Mouse (Mus musculus) retina, embryonic 14.5 days (tissue): Measurements from ENCODE around the gene T2.

Source experiments
- DNase-seq: peaks from one replicate; pipeline ENCODE4 v3.0.0-alpha.2; 2015; ENCODE audit warnings: low spot score

Gene T2

GRCm38 (mm10) chr17:8420739-8421138, 64.9 kb downstream of the T2 start:
- DNase-seq, result no peak

- no peak for DNase-seq
These were observed 65.7 kb downstream of the T2 start for GRCm38 (mm10) chr17:8421517-8421916.

GRCm38 (mm10) chr17:8423283-8423682, 67.5 kb downstream of the T2 start:
- peak; percentile 55 for DNase-seq

GRCm38 (mm10) chr17:8429436-8429835, 73.6 kb downstream of the T2 start:
- no peak for DNase-seq

GRCm38 (mm10) chr17:8429896-8430295, 74.1 kb downstream of the T2 start:
- no peak for DNase-seq

GRCm38 (mm10) chr17:8432179-8432800, 76.5 kb downstream of the T2 start:
- DNase-seq, result no peak

GRCm38 (mm10) chr17:8433121-8433977, 77.6 kb downstream of the T2 start:
- DNase-seq, result no peak

- DNase-seq, result no peak
These were observed 78.5 kb downstream of the T2 start, which contains the start of gene T for GRCm38 (mm10) chr17:8433978-8434960. T (plus strand) TSS chr17:8434423.

GRCm38 (mm10) chr17:8436184-8436583, 80.4 kb downstream of the T2 start:
- no peak for DNase-seq

- no peak for DNase-seq
These were observed 88.3 kb downstream of the T2 start for GRCm38 (mm10) chr17:8444062-8444461.

GRCm38 (mm10) chr17:8447676-8448192, 91.9 kb downstream of the T2 start:
- DNase-seq, result no peak

GRCm38 (mm10) chr17:8448324-8448723, 92.5 kb downstream of the T2 start:
- no peak for DNase-seq

- DNase-seq, result peak; percentile 34
These were observed 99.4 kb downstream of the T2 start for GRCm38 (mm10) chr17:8455196-8455595.

- DNase-seq, result peak; percentile 38
These were observed 99.8 kb downstream of the T2 start for GRCm38 (mm10) chr17:8455601-8456000.

- DNase-seq, result no peak
These were observed 101.2 kb downstream of the T2 start for GRCm38 (mm10) chr17:8456856-8457460.

GRCm38 (mm10) chr17:8461568-8461967, 105.8 kb downstream of the T2 start:
- DNase-seq, result peak; percentile 77

- DNase-seq, result peak; percentile 95
These were observed 107.8 kb downstream of the T2 start for GRCm38 (mm10) chr17:8463482-8464128.

- no peak for DNase-seq
These were observed 112.0 kb downstream of the T2 start for GRCm38 (mm10) chr17:8467771-8468170.

- DNase-seq, result peak; percentile 96
These were observed 113.0 kb downstream of the T2 start for GRCm38 (mm10) chr17:8468716-8469344.
